Mouse (Mus musculus): ENCODE measurements around the gene Olfr313. TPM values are rescaled to one million over a fixed set of nuclear protein-coding genes. Genes with fewer than 3 reads are reported as not detected.
"Not testable (repeated sequence)": the region's sequence is repeated elsewhere in the genome, so short reads cannot be mapped to it uniquely, and the experiment has no call there.

The Olfr313 gene
- not detected in 2 replicates for polyA plus RNA-seq (2012; ENCODE audit: insufficient read depth, low replicate concordance)

GRCm38 (mm10) chr11:58814700-58815099 lies at the start of gene Olfr313:
Gene Olfr313 (plus strand): TSS chr11:58815000.
- H3K9me3 ChIP-seq = not testable (repeated sequence)

GRCm38 (mm10) chr11:58772888-58773287 lies 41.9 kb upstream of the Olfr313 start, which contains the start of gene Olfr315:
Gene Olfr315 (plus strand): TSS chr11:58773188.
- TF ChIP-seq GATA1 (IDR thresholded peaks at IDR 0.05; ENCODE audit: borderline replicate concordance, low read length) (no peak), FLI1 (IDR thresholded peaks at IDR 0.05; ENCODE audit: low read length) (no peak)
- Histone ChIP-seq H3K27me3 (replicated peaks) (peaks cover 9% of the 10 kb centered on the region), H3K4me1 (no peaks in the 10 kb centered on the region), H3K4me3 (replicated peaks) (no peak within 1 kb of the TSS), H3K36me3 (replicated peaks; ENCODE audit: low read length) (no peaks in the 10 kb centered on the region), H3K9me3 (peaks cover 4% of the 10 kb centered on the region; the same call in 1 of the 2 replicates)

More at GRCm38 (mm10) chr11:58814700-58815099, at the start of gene Olfr313:
- peaks cover 18% of the 10 kb centered on the region for H3K4me1 ChIP-seq
- H3K4me3 ChIP-seq (replicated peaks); H3K27me3 ChIP-seq (replicated peaks); H3K36me3 ChIP-seq (replicated peaks; ENCODE audit: low read length): not testable (repeated sequence)

- Histone ChIP-seq H3K36me3 (replicated peaks; ENCODE audit: low read length) (no peaks in the 10 kb centered on the region), H3K9me3 (peaks cover 7% of the 10 kb centered on the region; the same call in 1 of the 2 replicates), H3K4me3 (replicated peaks) (no peak within 1 kb of the TSS), H3K27me3 (replicated peaks) (peaks cover 17% of the 10 kb centered on the region), H3K4me1 (no peaks in the 10 kb centered on the region; the same call in 1 of the 2 replicates)
- TF ChIP-seq GATA1 (IDR thresholded peaks at IDR 0.05; ENCODE audit: borderline replicate concordance, low read length) (no peak), FLI1 (IDR thresholded peaks at IDR 0.05; ENCODE audit: low read length) (no peak)
Measured at GRCm38 (mm10) chr11:58782480-58783089, 32.2 kb upstream of the Olfr313 start, which contains the start of gene Olfr314. Gene Olfr314 (plus strand): TSS chr11:58782952.

GRCm38 (mm10) chr11:58784182-58784581 lies 30.6 kb upstream of the Olfr313 start:
- Histone ChIP-seq H3K36me3 (replicated peaks; ENCODE audit: low read length) (no peaks in the 10 kb centered on the region), H3K27me3 (replicated peaks) (peaks cover 12% of the 10 kb centered on the region), H3K9me3 (no peaks in the 10 kb centered on the region), H3K4me3 (replicated peaks) (no peak overlapping the region), H3K4me1 (no peaks in the 10 kb centered on the region)
- TF ChIP-seq GATA1 (IDR thresholded peaks at IDR 0.05; ENCODE audit: borderline replicate concordance, low read length) (no peak), FLI1 (IDR thresholded peaks at IDR 0.05; ENCODE audit: low read length) (no peak)

- Histone ChIP-seq H3K36me3 (replicated peaks; ENCODE audit: low read length) (no peaks in the 10 kb centered on the region), H3K27me3 (replicated peaks) (peaks cover 15% of the 10 kb centered on the region), H3K4me3 (replicated peaks) (no peak overlapping the region), H3K4me1 (peaks cover 5% of the 10 kb centered on the region; the same call in 1 of the 2 replicates), H3K9me3 (no peaks in the 10 kb centered on the region)
- no peak for TF ChIP-seq GATA1 (IDR thresholded peaks at IDR 0.05; ENCODE audit: borderline replicate concordance, low read length)
- no peak for TF ChIP-seq FLI1 (IDR thresholded peaks at IDR 0.05; ENCODE audit: low read length)
Measured at GRCm38 (mm10) chr11:58787651-58788050, 27.1 kb upstream of the Olfr313 start.

- TF ChIP-seq FLI1 (IDR thresholded peaks at IDR 0.05; ENCODE audit: low read length) (no peak), GATA1 (IDR thresholded peaks at IDR 0.05; ENCODE audit: borderline replicate concordance, low read length) (no peak)
Measured at GRCm38 (mm10) chr11:58788346-58788745, 26.5 kb upstream of the Olfr313 start.

GRCm38 (mm10) chr11:58789532-58789931 lies 25.3 kb upstream of the Olfr313 start:
- Histone ChIP-seq H3K4me3 (replicated peaks) (no peak overlapping the region), H3K36me3 (replicated peaks; ENCODE audit: low read length) (no peaks in the 10 kb centered on the region), H3K27me3 (replicated peaks) (peaks cover 13% of the 10 kb centered on the region), H3K9me3 (no peaks in the 10 kb centered on the region), H3K4me1 (peaks cover 5% of the 10 kb centered on the region; the same call in 1 of the 2 replicates)
- no peak for TF ChIP-seq GATA1 (IDR thresholded peaks at IDR 0.05; ENCODE audit: borderline replicate concordance, low read length)
- no peak for TF ChIP-seq FLI1 (IDR thresholded peaks at IDR 0.05; ENCODE audit: low read length)

More at GRCm38 (mm10) chr11:58788346-58788745, 26.5 kb upstream of the Olfr313 start:
- Histone ChIP-seq H3K9me3 (no peaks in the 10 kb centered on the region), H3K4me1 (peaks cover 5% of the 10 kb centered on the region; the same call in 1 of the 2 replicates), H3K36me3 (replicated peaks; ENCODE audit: low read length) (no peaks in the 10 kb centered on the region), H3K4me3 (replicated peaks) (no peak overlapping the region), H3K27me3 (replicated peaks) (peaks cover 13% of the 10 kb centered on the region)

- Histone ChIP-seq H3K4me3 (replicated peaks) (no peak overlapping the region), H3K9me3 (no peaks in the 10 kb centered on the region), H3K36me3 (replicated peaks; ENCODE audit: low read length) (no peaks in the 10 kb centered on the region), H3K4me1 (peaks cover 5% of the 10 kb centered on the region; the same call in 1 of the 2 replicates), H3K27me3 (replicated peaks) (peaks cover 13% of the 10 kb centered on the region)
- no peak for TF ChIP-seq GATA1 (IDR thresholded peaks at IDR 0.05; ENCODE audit: borderline replicate concordance, low read length)
- no peak for TF ChIP-seq FLI1 (IDR thresholded peaks at IDR 0.05; ENCODE audit: low read length)
Measured at GRCm38 (mm10) chr11:58790053-58790452, 24.7 kb upstream of the Olfr313 start.

GRCm38 (mm10) chr11:58790646-58791045 lies 24.2 kb upstream of the Olfr313 start:
- no peaks in the 10 kb centered on the region for H3K9me3 ChIP-seq
- peaks cover 15% of the 10 kb centered on the region for H3K27me3 ChIP-seq (replicated peaks)
- peak overlapping the region; percentile 8 for H3K4me3 ChIP-seq (replicated peaks)
- H3K36me3 ChIP-seq (replicated peaks; ENCODE audit: low read length) = no peaks in the 10 kb centered on the region
- peaks cover 5% of the 10 kb centered on the region; the same call in 1 of the 2 replicates for H3K4me1 ChIP-seq
- TF ChIP-seq FLI1 (IDR thresholded peaks at IDR 0.05; ENCODE audit: low read length) (no peak), GATA1 (IDR thresholded peaks at IDR 0.05; ENCODE audit: borderline replicate concordance, low read length) (no peak)

- TF ChIP-seq FLI1 (IDR thresholded peaks at IDR 0.05; ENCODE audit: low read length) (no peak), GATA1 (IDR thresholded peaks at IDR 0.05; ENCODE audit: borderline replicate concordance, low read length) (no peak)
- Histone ChIP-seq H3K4me1 (peaks cover 6% of the 10 kb centered on the region; the same call in 1 of the 2 replicates), H3K9me3 (no peaks in the 10 kb centered on the region), H3K4me3 (replicated peaks) (no peak overlapping the region), H3K36me3 (replicated peaks; ENCODE audit: low read length) (no peaks in the 10 kb centered on the region), H3K27me3 (replicated peaks) (peaks cover 24% of the 10 kb centered on the region)
Measured at GRCm38 (mm10) chr11:58795856-58796255, 18.9 kb upstream of the Olfr313 start.
